In the genomic region with DNA sequence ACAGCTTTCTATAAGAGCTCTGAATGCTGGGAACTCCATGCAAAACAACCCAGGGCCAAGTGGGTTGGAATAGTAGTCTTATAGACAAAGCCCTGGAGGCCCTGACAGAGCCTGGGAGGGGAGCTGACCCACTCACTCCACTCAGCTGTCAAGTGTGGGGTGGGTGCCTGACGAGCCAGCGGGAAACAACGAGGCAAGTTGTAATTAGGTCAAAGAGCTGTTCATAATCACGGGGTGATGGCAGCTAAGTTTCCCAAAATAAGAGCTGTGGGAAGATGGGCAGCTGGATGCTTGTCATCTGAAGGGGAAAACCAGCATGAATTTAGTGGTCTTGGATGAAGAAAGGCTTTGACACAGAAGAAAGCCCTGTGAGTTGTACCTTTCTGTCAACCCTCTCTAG, we compare ENCODE assay signal across 13 mouse cellular contexts.
"Had no signal": no experiment of that assay in that cellular context is flagged by ENCODE, and none has a peak within 500 bp of the region (broad histone marks: within the 10 kb centered on the region; RNA-seq: fewer than 3 reads in every experiment).

No protein-coding gene starts in this region.

- H3K4me2 ChIP-seq: limb, embryonic 15.5 days; liver, embryonic 12.5 days; lung, embryonic 14.5 days; neural tube, embryonic 15.5 days had no signal

- H3K27me3 ChIP-seq: limb, embryonic 15.5 days; liver, embryonic 12.5 days; neural tube, embryonic 15.5 days had no signal

- H3K27ac ChIP-seq: left cerebral cortex, adult 2 months; limb, embryonic 15.5 days; liver, embryonic 12.5 days; midbrain, embryonic 10.5 days; neural tube, embryonic 15.5 days had no signal

- H3K9ac ChIP-seq: limb, embryonic 15.5 days; liver, embryonic 12.5 days; lung, embryonic 14.5 days; neural tube, embryonic 15.5 days had no signal

- H3K36me3 ChIP-seq: limb, embryonic 15.5 days; liver, embryonic 12.5 days; midbrain, embryonic 10.5 days; neural tube, embryonic 15.5 days had no signal

- H3K4me3 ChIP-seq: left cerebral cortex, adult 2 months; limb, embryonic 15.5 days; liver, embryonic 12.5 days; midbrain, embryonic 10.5 days; myocyte; neural tube, embryonic 15.5 days had no signal

- DNase-seq: kidney, postnatal 14 days; lung, embryonic 14.5 days; lung, postnatal 10 days; lung, postnatal 4 days; midbrain, embryonic 14.5 days; right cerebral cortex, postnatal 14 days; thymus, postnatal 36 days had no signal

- ATAC-seq: liver, embryonic 12.5 days had no signal

- H3K9me3 ChIP-seq: limb, embryonic 15.5 days; liver, embryonic 12.5 days; midbrain, embryonic 10.5 days; neural tube, embryonic 15.5 days had no signal

- H3K4me1 ChIP-seq: limb, embryonic 15.5 days; liver, embryonic 12.5 days; midbrain, embryonic 10.5 days; neural tube, embryonic 15.5 days had no signal
